Mouse (Mus musculus): Measurements from ENCODE around the gene Gna15.

Gene Gna15

DNA sequence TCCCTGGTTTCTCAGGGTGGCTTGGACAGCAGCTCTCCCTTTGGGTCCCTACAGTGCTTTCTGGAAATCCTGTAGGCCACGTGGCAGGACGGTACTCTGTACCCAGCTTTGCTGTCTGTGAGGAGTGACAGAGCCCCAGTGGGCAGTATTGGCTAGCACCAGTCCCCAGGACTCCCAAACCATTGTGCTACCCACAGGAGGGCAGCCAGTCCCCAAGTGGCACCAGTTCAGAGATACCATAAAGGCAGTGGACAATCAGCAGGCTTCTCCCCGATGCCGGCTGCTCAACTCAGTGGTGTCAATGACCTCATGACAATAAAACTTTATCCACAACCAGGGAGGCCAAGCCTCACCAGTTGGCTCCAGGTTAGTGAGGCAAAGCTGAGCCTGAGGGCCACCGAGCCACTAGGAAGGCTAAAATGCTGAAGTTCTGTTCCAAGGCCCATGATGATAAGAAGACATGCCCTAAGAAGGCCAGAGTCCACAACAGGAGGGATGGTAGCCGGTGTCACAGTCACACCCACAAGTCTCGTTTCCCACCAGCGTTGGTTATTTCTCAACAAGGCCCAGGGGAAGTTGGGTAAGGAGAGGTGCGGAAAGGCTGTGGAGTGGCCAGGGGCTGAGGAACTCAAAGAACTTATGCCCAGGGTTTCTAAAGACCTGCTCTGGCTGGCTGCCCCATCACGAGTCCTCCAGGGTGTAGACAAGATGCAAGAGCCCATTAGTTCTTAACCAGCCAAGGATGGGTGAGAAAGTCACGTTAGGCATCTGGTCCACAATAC, 29.6 kb downstream of the Gna15 start:
- DNase-seq, result no peak

DNA sequence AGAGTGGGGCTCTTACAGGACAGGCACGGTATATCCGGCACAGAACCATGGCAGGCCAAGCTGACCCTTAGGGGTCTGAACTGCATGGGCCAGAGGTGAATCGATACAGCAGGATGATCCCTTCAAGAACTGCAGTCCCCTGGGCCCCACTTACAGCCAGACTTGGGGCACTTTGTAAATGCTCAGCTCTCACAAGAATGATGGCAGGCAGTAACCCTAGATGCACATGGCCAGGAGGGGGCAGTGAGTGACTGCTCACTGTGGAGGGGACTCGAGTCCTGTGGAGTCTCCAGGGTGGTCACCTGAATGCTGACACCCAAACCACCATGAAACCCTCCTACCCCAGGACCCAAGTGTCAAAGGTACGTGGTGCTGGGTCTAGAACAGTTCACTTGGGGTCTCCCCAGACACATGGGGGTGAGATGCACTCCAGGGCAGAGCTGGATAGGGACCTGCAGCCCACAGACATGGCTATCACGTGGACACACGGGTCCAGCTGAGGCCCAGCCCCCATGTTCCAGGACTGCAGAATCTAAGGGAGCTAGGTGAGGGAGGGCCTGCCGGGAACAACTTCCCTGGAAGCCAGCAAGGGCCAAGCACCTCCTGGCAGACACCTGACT, 30.3 kb downstream of the Gna15 start:
- DNase-seq, result no peak

DNA sequence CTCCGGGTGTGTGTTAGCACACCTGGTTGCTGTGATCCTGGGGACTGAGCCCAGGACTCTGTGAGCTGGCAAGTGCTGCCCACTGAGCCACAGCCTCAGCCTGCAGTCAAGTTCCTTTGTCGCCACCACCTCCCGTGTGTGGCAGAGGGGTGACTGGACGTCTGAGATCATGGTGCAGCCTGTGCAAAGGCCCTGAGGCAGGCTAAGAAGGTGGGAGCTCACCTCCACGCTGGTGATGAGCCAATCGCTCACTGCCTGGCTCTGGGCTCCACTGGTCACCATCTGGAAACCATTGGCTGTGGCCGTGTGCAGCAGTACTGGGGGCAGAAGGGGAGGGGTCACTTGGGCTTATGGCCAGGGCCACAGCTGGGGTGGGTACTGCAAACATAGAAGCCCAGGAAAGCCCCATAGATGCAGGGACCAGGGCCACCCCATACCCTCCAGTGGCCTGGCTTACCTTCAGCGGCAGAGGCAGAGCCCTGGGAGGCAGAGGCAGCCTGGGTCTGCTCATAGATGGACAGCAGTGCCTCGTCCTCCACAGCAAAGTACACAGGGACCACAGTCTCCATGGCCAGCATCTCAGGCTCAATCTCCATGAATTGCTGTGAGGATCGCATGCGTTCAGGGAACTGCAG, 31.3 kb downstream of the Gna15 start:
- no peak for DNase-seq

DNA sequence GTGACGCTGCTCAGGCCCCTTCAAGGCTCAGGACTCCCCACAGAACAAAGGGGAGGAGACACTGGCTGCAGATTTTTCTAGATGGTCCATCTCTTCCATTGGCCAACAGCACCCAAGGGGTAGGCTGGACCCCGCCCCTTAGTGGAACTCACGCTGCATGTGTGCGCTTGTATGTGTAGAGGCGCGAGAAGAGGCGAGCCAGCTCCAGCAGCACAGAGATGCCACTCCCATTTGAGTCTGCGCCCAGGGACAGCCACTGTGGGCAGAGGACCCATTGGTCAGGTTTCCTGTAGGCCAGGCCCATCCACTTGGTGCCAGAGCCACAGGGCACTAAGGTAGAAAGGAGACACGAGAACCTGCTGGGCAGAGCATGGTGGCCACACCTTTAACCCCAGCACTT, 33.0 kb downstream of the Gna15 start:
- DNase-seq, result no peak

DNA sequence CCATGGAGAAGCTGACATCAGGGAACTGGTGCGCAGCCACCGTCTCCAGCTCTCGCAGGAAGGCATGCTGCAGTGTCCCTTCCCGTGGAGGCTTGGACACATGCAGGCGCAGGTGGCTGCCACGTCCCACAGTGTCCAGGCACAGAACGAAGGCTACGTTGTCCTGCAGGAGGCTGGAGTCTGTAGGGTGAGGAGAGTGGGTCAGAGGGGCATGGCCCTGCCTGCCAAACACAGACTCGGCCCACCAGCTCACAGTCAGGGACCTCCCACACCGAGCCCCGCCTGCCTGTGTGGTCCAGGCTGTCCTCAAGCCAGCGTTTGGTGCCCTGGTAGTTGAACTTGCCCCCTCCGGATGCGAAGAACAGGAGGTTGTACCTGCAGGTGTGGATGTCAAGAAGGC, 34.1 kb downstream of the Gna15 start:
- no peak for DNase-seq

DNA sequence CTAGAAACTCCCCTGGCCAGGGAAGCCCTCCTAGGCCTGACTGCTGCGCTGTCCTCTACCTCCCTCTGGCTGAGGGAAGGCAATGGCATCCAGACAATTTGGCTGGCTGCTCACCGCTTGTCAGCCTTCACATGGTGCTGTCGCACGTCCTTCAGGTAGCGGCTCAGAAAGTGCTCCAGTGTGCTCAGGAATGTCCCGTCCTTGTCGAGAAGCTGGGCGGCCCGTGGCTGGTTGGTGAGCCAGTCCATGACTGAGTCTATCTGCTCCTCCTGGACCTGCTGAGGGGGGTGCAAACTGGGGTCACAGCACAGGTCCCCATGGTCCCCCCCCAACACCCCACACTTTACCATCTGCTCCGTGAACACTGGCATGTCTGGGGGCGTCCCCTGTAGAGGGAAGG, 35.9 kb downstream of the Gna15 start:
- no peak for DNase-seq

DNA sequence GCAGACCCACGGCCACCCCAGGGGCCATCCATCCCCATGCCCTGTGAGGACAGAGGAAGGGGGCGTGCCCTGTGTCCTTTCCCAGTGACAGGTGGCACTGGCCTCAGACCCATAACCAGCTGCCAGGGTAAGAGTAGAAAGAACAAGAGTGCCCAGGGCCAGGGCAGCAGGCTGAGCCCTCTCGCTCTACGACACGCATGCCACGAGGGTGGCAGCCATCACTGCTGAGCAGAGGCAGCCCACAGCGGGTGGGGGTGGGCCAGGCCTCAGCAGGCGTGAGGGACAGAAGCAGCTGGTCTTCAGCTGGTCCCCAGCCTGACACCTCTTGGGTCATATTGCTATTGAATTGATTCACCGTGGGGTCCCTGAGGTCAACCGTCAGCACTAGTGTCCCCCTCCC, 37.5 kb downstream of the Gna15 start:
- no peak for DNase-seq

DNA sequence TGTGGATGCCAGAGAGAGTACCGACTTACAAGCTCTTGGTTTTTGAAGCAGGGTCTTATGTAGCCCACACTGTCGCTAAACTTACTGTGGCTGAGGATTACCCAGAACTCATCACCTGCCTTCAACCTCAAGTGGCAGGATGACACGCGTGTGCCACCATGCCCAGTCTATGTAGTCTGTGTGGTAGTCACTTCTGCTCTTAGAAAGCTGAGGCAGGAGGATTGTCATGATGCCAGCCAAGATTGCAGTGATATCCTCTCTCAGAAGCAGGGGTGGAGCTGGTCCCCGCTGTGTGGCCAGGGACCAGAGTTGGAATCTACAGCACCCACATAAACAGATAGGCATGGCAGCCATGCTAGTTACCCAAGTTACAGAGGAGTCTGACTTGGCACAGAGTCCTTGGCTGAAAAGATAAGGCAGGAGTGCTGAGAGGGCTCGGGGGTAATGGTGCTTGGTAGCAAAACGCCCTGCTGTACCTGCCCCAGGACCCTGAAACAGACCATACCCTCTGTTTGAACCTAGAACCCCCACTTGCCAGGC, 38.5 kb downstream of the Gna15 start:
- DNase-seq, result no peak

DNA sequence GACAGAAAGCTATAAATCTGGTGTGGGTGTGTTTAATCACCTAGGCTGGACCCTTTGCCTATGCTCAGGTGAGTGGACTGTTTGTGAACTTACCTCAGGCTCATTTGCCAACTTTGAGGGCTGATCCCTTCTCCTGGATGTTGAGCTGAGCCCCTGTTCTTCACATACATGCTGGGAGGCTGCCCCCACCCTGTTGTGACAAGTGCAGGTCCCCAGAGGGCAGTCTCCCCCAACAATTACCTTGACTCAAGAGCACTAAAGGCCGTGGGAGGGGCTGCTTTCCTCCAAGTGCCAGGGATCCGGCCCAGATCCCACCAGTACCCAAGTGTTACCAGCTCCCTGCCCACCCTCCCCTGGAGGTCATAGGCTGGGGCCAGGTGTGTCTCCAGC, 39.0 kb downstream of the Gna15 start:
- no peak for DNase-seq

DNA sequence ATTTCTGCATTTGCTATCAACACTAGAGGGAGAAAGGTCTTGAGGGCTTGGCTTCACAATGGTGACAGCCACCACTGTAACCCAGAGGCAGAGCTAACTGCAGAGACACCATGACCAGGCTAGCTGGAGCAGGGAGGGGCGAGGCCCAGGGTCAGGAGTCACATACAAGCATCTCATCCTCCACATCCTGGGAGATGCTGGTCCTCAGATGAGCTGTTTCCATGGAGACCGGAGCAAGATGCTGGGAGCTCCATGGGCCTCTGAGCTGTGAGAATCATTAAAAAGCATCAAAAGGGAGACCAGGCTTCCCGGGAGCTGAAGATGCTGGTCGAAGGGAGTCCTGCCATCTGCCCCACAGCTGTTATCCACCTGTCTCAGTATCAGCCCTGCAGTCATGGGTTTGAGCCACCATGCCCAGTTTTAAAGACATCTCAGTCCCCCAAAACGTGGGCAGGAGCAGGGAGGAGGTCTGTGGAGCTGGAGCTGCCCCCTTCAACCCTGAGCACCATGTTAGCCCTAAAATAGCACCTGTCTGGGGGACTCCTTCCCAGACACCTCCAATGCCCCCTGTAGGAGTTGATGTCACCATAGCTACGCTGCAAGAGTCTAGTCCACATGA, 39.5 kb downstream of the Gna15 start:
- DNase-seq, result no peak

DNA sequence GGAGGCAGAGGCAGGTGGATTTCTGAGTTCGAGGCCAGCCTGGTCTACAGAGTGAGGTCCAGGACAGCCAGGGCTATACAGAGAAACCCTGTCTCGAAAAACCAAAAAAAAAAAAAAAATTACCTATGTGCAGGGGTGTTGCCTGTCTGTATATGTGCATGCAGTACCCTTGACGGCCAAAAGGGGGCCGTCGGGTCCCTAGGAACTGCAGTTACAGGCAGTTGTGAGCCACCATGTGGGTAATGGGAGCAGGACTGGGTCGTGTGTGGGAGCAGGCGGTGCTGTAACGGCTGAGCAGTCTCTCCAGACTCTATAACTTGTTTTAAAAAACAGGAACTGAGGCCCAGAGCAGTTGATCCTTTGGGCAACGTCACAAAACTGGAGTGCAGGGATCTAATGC, 40.0 kb downstream of the Gna15 start:
- no peak for DNase-seq

DNA sequence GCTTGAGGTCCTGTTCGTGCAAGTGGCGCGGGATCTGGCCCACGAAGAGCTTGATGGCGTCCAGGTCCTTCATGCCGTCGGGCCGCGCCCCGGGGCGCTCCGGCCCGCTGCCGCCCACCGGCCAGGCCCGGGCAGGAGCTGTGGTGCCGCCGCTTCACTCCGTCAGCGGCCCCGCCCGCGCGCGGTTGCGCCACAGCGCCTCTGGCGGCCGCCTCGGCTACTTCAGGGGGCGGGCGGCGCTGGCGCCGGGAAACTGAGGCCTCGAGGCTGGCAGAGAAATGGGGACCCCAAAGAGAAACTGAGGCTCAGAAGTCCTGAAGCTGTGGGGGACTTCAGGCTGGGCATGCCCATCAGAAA, 41.5 kb downstream of the Gna15 start, which contains the start of gene Celf5:
Gene Celf5 (minus strand): TSS at position 177 of the 357 bp plus-strand sequence.
- no peak for DNase-seq

DNA sequence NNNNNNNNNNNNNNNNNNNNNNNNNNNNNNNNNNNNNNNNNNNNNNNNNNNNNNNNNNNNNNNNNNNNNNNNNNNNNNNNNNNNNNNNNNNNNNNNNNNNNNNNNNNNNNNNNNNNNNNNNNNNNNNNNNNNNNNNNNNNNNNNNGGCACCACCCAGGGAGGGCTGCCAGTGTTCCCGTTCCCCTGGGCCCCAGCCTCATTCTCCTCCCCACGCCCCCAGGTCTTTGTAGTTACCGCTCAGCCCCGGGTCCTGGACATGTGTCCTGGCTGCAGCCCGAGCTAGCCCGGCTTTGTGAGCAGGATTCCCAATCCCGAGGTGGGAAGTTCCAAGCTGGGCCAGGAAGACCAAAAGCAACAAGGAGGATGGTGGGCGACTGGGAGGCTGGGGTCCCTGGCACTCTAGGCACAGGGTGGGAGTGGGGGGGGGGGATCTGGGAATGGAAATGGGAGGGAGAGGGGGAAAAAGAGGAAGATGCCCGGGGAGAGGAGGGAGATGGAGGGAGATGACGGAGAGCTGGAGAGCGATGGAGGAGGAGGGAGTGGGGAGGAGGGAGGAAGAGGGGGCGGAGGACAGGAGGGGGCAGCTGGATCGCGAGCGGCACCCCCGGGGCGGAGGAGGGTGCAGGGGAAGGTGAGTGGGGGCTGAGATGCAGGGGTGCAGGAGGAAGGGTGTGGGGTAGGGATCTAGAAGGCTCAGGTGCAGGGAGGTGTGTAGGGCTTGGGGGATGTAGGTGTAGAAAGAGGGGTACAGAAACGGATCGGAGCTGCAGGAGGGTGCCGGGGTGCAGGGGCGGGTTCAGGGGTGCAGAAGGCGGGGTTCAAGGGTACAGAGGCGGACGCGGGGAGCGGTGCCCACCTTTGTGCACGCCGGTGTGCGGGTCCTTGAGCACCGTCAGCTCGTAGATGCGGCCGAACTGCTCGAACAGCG, 42.2 kb downstream of the Gna15 start:
- no peak for DNase-seq

DNA sequence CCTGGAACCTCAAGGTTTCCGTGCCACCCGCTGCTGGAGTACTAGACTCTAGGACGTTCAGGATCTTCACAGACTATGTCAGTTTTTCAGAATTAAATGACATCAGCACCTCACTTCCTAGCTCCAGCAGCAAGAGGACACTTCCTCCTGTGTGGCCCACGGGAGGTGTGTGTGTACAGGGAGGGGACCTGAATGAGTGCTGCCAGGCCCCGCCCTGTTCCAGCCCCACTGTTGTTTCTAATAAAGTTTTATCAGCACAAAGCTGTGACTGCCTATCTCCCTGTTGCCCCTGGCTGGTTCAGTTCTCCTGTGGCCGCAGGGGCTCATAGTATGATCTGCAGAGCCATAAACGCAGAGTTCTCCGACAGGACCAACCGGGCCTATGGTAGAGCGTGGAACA, 49.6 kb downstream of the Gna15 start:
- DNase-seq, result no peak

DNA sequence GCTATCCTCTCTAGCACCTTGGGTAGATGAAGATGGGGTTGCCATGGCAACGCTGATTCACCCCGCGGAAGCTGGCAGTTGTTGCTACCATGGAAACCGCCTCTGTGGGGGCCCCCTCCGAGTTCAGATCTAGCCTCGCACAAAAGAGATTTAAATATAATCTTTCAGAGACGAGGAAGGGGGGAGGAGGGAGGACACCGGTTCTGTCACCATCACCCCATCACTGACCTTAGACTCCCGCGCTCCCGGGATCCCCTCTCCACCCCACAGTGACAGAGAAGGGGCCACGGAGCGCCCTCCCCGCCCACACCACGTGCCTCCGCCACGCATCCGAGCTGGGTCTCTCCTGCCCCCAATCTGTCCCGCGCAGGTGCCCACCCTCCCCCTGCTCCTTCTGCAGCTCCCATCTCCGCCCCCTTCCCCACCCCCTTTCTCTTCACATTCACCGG, 51.0 kb downstream of the Gna15 start:
- DNase-seq, result no peak

DNA sequence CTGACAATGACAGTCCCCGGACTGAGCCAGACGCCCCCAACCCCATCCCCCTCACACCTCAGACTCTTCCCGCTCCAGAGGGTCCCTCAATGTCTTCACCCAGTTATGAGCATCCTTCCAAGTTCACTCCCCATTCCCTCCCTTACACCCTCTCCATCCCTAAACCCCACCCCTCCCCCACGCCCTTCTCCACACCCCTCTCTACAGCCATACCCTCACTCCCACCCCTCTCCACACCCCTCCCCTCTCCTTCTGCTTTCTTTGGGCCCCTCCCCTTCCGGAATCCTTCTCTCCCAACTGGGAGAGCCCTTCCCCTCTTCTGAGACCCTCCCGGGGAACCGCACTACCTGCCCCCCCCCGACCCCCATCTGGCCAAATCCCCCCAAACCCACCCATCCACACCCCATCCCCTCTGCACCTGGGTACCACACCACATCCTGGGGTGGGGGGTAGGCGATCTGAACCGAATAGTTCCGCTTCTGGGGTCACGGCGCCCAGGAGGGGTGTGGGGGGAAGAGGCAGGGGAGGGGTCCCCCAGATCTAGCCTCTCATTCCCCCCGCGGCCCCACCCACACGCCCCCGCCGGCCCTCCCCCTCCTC, 51.5 kb downstream of the Gna15 start:
- no peak for DNase-seq

DNA sequence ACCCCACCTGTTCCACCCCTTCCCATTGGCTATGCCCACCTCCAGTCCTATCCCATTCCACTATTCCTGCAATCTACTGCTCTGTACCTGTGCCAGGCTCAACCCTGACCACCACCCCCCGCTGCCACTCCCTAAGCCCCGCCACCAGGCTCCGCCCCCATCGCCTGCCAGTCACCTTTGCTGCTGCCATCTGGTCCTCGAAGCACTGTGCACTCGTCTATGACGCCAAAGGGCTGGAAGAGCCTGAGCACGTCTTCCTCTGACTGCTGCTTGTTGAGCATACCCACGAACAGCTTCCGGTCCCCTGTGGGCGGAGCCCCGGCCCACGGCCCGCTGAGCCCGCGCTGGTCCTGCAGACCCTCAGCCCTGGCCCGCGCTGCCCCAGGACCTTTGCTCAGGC, 53.6 kb downstream of the Gna15 start:
- DNase-seq, result no peak

DNA sequence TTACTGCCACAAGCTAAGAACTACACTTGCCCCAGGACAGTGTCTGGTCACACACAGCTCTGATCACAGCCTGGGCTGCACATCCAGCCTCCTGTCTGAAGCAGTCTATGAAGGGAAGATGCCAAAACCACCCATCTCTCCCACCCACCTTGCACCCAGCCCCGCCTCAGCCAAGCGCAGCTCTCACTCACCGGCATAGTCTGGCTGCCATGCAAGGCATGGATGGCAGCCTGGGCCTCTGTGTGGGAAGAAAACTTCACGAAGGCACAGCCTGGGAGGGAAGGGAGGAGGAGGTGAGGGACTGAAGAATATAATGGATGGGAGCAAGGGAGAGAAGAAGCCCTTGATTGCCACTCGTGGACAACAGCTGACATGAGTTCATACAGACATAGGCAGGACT, 54.8 kb downstream of the Gna15 start:
- DNase-seq, result no peak

DNA sequence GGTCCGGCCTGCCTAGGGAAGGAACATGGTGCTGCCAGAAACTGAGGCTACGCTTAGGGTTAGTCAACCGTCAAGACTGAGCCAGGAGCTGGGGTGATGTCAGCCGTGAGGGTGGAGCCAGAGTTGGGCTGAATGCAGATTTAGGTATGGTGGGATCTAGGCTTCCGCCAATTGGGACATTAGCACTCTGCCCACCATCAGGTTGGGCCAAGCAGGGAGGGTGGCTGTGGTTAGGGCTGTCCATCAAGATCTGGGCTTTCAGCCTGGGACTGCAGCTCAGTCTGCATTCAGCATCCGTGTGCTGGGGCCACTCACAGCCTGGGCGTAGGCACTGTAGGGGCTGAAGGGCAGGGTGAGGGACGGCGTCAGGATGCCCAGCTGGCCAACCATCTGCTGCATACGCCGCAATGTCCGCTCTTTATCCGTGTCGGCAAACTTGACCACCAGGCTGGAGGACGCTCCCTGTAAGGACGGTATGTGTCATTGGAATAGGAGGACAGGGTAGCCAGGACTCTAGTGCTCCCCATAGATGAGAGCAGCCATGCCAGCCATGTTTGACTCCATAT, 56.3 kb downstream of the Gna15 start:
- no peak for DNase-seq

DNA sequence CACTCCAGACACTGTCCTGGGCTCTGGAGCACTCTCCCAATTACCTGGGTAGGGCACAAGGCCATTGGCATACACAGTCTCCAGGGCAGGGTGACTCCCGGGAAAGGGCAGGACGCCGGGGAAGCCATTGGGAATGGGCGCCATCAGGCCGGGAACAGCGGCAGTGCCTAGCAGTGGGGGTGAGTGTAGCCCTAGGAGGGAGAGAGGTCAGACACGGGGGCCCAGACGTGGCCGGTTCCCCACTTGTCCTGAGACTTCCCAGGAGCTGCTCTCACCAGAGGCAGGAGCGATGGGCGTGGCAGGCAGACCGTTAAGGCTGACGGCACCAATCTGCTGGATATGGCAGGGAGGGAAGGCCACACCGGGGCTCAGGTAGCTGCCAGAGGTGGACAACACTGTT, 57.1 kb downstream of the Gna15 start:
- no peak for DNase-seq

DNA sequence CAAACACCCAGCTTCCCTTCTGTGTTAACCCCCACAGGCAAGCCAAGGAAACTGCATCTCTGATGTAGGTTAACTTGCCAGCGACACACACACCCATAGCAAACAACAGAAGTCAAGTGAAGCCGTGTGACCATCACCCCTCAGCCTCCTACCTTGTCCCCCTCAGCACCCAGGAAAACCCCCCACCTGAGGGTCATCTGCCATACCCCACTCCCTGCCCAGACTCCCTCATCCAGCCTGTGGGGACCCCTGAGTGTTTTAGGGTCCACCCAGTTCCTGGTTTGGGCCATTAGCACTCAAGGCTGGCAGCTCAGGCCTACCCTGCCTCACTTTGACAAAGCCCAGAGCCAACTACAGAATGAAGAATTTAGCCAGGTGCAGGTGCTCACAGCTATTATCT, 58.0 kb downstream of the Gna15 start:
- no peak for DNase-seq

DNA sequence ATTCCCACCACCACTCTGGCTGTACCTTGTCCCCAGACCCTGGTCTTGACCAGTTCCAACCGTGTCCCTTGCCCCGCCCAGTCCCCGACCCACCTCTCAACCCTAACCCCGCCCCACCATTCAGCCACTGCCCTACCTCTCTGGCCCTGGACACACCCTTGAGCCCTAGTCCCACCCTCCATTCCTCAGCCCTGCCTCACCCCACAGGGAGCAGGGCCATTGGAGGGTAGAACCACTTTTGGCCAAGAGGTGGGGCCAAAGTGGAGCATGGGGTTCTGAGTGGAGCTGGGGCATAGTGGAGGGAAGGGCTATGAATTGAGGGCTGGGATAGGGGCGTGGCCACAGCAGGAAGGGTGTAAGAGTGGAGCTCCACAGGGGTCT, 58.8 kb downstream of the Gna15 start:
- DNase-seq, result no peak

Measured in kidney, adult 9 months (tissue).